Mouse (Mus musculus): ENCODE data around the gene Bmi1. TPM values are rescaled to one million over a fixed set of nuclear protein-coding genes. Genes with fewer than 3 reads are reported as not detected.

Gene Bmi1
- total RNA-seq, 1 experiment: 13.6 TPM

- DNase-seq (ENCODE audit: low read depth, low spot score): no peak
- TF ChIP-seq CHD2 (IDR thresholded peaks at IDR 0.05; ENCODE audit: low read depth, low read length) (no peak), ZC3H11A (IDR thresholded peaks at IDR 0.05; ENCODE audit: borderline replicate concordance, low read depth, low read length) (no peak), MAFK (IDR thresholded peaks at IDR 0.05; ENCODE audit: insufficient read depth, low read depth, low read length) (no peak), HCFC1 (IDR thresholded peaks at IDR 0.05; ENCODE audit: borderline replicate concordance, insufficient read depth, low read length) (no peak), ZNF384 (IDR thresholded peaks at IDR 0.05; ENCODE audit: low read depth, low read length) (no peak)
These were observed 37.5 kb downstream of the Bmi1 start for GRCm38 (mm10) chr2:18714337-18714736.

GRCm38 (mm10) chr2:18718521-18718920 is 41.7 kb downstream of the Bmi1 start:
- in situ Hi-C loops (cut with MboI; ENCODE audit: low sequenced_read_pairs in 2 of 2, unreplicated experiment in 2 of 2): no loop called here
- Histone ChIP-seq H3K27ac (ENCODE audit: insufficient read depth, low read depth, low read length, poor library complexity, severe bottlenecking) (no peak overlapping the region), H3K36me3 (ENCODE audit: control insufficient read depth, insufficient read depth, low read length, poor library complexity, severe bottlenecking) (no peaks in the 10 kb centered on the region), H3K4me3 (ENCODE audit: insufficient read depth in 1 of 2, low read depth in 1 of 2, low read length in 2 of 2, poor library complexity in 1 of 2, severe bottlenecking in 1 of 2) (no peak overlapping the region), H3K9me3 (ENCODE audit: control insufficient read depth, insufficient read depth, low read depth, low read length) (no peaks in the 10 kb centered on the region), H3K4me1 (ENCODE audit: control insufficient read depth in 2 of 2, insufficient read depth in 2 of 2, low read length in 2 of 2, poor library complexity in 1 of 2) (no peaks in the 10 kb centered on the region), H3K9ac (ENCODE audit: insufficient read depth, low read depth, low read length, poor library complexity, severe bottlenecking) (no peak overlapping the region)
- no peak for DNase-seq (ENCODE audit: low read depth, low spot score)
- no peak for TF ChIP-seq HCFC1 (IDR thresholded peaks at IDR 0.05; ENCODE audit: borderline replicate concordance, insufficient read depth, low read length)
- TF ChIP-seq ZC3H11A (IDR thresholded peaks at IDR 0.05; ENCODE audit: borderline replicate concordance, low read depth, low read length): no peak
- no peak for TF ChIP-seq ZNF384 (IDR thresholded peaks at IDR 0.05; ENCODE audit: low read depth, low read length)
- no peak for TF ChIP-seq CHD2 (IDR thresholded peaks at IDR 0.05; ENCODE audit: low read depth, low read length)
- TF ChIP-seq MAFK (IDR thresholded peaks at IDR 0.05; ENCODE audit: insufficient read depth, low read depth, low read length): no peak

More at GRCm38 (mm10) chr2:18714337-18714736, 37.5 kb downstream of the Bmi1 start:
- no peaks in the 10 kb centered on the region for H3K36me3 ChIP-seq (ENCODE audit: control insufficient read depth, insufficient read depth, low read length, poor library complexity, severe bottlenecking)
- H3K9me3 ChIP-seq (ENCODE audit: control insufficient read depth, insufficient read depth, low read depth, low read length): no peaks in the 10 kb centered on the region
- no peak overlapping the region for H3K9ac ChIP-seq (ENCODE audit: insufficient read depth, low read depth, low read length, poor library complexity, severe bottlenecking)
- no peaks in the 10 kb centered on the region for H3K4me1 ChIP-seq (ENCODE audit: control insufficient read depth in 2 of 2, insufficient read depth in 2 of 2, low read length in 2 of 2, poor library complexity in 1 of 2)
- H3K4me3 ChIP-seq (ENCODE audit: insufficient read depth in 1 of 2, low read depth in 1 of 2, low read length in 2 of 2, poor library complexity in 1 of 2, severe bottlenecking in 1 of 2): no peak overlapping the region
- in situ Hi-C loops (cut with MboI; ENCODE audit: low sequenced_read_pairs in 2 of 2, unreplicated experiment in 2 of 2): no loop called here
- no peak overlapping the region for H3K27ac ChIP-seq (ENCODE audit: insufficient read depth, low read depth, low read length, poor library complexity, severe bottlenecking)

- Histone ChIP-seq H3K9ac (ENCODE audit: insufficient read depth, low read depth, low read length, poor library complexity, severe bottlenecking) (no peak overlapping the region), H3K4me1 (ENCODE audit: control insufficient read depth in 2 of 2, insufficient read depth in 2 of 2, low read length in 2 of 2, poor library complexity in 1 of 2) (no peaks in the 10 kb centered on the region), H3K36me3 (ENCODE audit: control insufficient read depth, insufficient read depth, low read length, poor library complexity, severe bottlenecking) (no peaks in the 10 kb centered on the region), H3K27ac (ENCODE audit: insufficient read depth, low read depth, low read length, poor library complexity, severe bottlenecking) (no peak overlapping the region), H3K9me3 (ENCODE audit: control insufficient read depth, insufficient read depth, low read depth, low read length) (no peaks in the 10 kb centered on the region), H3K4me3 (ENCODE audit: insufficient read depth in 1 of 2, low read depth in 1 of 2, low read length in 2 of 2, poor library complexity in 1 of 2, severe bottlenecking in 1 of 2) (no peak overlapping the region)
- TF ChIP-seq HCFC1 (IDR thresholded peaks at IDR 0.05; ENCODE audit: borderline replicate concordance, insufficient read depth, low read length) (no peak), MAFK (IDR thresholded peaks at IDR 0.05; ENCODE audit: insufficient read depth, low read depth, low read length) (no peak), CHD2 (IDR thresholded peaks at IDR 0.05; ENCODE audit: low read depth, low read length) (no peak)
- in situ Hi-C loops (cut with MboI; ENCODE audit: low sequenced_read_pairs in 2 of 2, unreplicated experiment in 2 of 2): no loop called here
- DNase-seq (ENCODE audit: low read depth, low spot score): no peak
These were observed 45.5 kb downstream of the Bmi1 start for GRCm38 (mm10) chr2:18722208-18722830.

- DNase-seq (ENCODE audit: low read depth, low spot score): no peak
- no peak for TF ChIP-seq ZNF384 (IDR thresholded peaks at IDR 0.05; ENCODE audit: low read depth, low read length)
- no peak for TF ChIP-seq ZC3H11A (IDR thresholded peaks at IDR 0.05; ENCODE audit: borderline replicate concordance, low read depth, low read length)
- no peak for TF ChIP-seq MAFK (IDR thresholded peaks at IDR 0.05; ENCODE audit: insufficient read depth, low read depth, low read length)
- TF ChIP-seq HCFC1 (IDR thresholded peaks at IDR 0.05; ENCODE audit: borderline replicate concordance, insufficient read depth, low read length): no peak
- no peak for TF ChIP-seq CHD2 (IDR thresholded peaks at IDR 0.05; ENCODE audit: low read depth, low read length)
- Histone ChIP-seq H3K4me3 (ENCODE audit: insufficient read depth in 1 of 2, low read depth in 1 of 2, low read length in 2 of 2, poor library complexity in 1 of 2, severe bottlenecking in 1 of 2) (no peak overlapping the region), H3K36me3 (ENCODE audit: control insufficient read depth, insufficient read depth, low read length, poor library complexity, severe bottlenecking) (no peaks in the 10 kb centered on the region), H3K9me3 (ENCODE audit: control insufficient read depth, insufficient read depth, low read depth, low read length) (no peaks in the 10 kb centered on the region), H3K9ac (ENCODE audit: insufficient read depth, low read depth, low read length, poor library complexity, severe bottlenecking) (no peak overlapping the region), H3K27ac (ENCODE audit: insufficient read depth, low read depth, low read length, poor library complexity, severe bottlenecking) (no peak overlapping the region), H3K4me1 (ENCODE audit: control insufficient read depth in 2 of 2, insufficient read depth in 2 of 2, low read length in 2 of 2, poor library complexity in 1 of 2) (no peaks in the 10 kb centered on the region)
- in situ Hi-C loops (cut with MboI; ENCODE audit: low sequenced_read_pairs in 2 of 2, unreplicated experiment in 2 of 2): no loop called here
These were observed 47.6 kb downstream of the Bmi1 start for GRCm38 (mm10) chr2:18724462-18724861.

- Histone ChIP-seq H3K9ac (ENCODE audit: insufficient read depth, low read depth, low read length, poor library complexity, severe bottlenecking) (no peak overlapping the region), H3K4me3 (ENCODE audit: insufficient read depth in 1 of 2, low read depth in 1 of 2, low read length in 2 of 2, poor library complexity in 1 of 2, severe bottlenecking in 1 of 2) (no peak overlapping the region), H3K4me1 (ENCODE audit: control insufficient read depth in 2 of 2, insufficient read depth in 2 of 2, low read length in 2 of 2, poor library complexity in 1 of 2) (no peaks in the 10 kb centered on the region), H3K9me3 (ENCODE audit: control insufficient read depth, insufficient read depth, low read depth, low read length) (no peaks in the 10 kb centered on the region), H3K36me3 (ENCODE audit: control insufficient read depth, insufficient read depth, low read length, poor library complexity, severe bottlenecking) (no peaks in the 10 kb centered on the region), H3K27ac (ENCODE audit: insufficient read depth, low read depth, low read length, poor library complexity, severe bottlenecking) (no peak overlapping the region)
- in situ Hi-C loops (cut with MboI; ENCODE audit: low sequenced_read_pairs in 2 of 2, unreplicated experiment in 2 of 2): no loop called here
- TF ChIP-seq CHD2 (IDR thresholded peaks at IDR 0.05; ENCODE audit: low read depth, low read length): no peak
- no peak for TF ChIP-seq ZC3H11A (IDR thresholded peaks at IDR 0.05; ENCODE audit: borderline replicate concordance, low read depth, low read length)
- TF ChIP-seq ZNF384 (IDR thresholded peaks at IDR 0.05; ENCODE audit: low read depth, low read length): no peak
- TF ChIP-seq HCFC1 (IDR thresholded peaks at IDR 0.05; ENCODE audit: borderline replicate concordance, insufficient read depth, low read length): no peak
- no peak for TF ChIP-seq MAFK (IDR thresholded peaks at IDR 0.05; ENCODE audit: insufficient read depth, low read depth, low read length)
- DNase-seq (ENCODE audit: low read depth, low spot score): no peak
These were observed 49.1 kb downstream of the Bmi1 start for GRCm38 (mm10) chr2:18725880-18726279.

Data from ES-E14 (cell line).